Mouse (Mus musculus) intestine, embryonic 15.5 days (tissue): ENCODE measurements at regions not wholly inside any gene's neighbourhood (a gene's known extent, or its start where the extent isn't known, plus 50 kb on each side); places are given as distances from the start of the nearest gene placed in this dataset.
A peak's percentile ranks its signal among the peaks of the same experiment; 100 is the strongest.

ENCODE experiments used
- ATAC-seq: fragments of 200-750 bp; cut with Nextera tagmentation; 2 replicates; pipeline ENCODE4 v1.8.0; 2017; ENCODE audit warnings: moderate TSS enrichment, moderate library complexity
- H3K27ac ChIP-seq: fragments of 300-500 bp; sonication (generic); 2 replicates; pipeline ENCODE4 v1.5.1; 2015; ENCODE audit warnings: mild to moderate bottlenecking, inconsistent platforms
- H3K27me3 ChIP-seq: fragments of 300-500 bp; sonication (generic); replicated peaks from 2 replicates; pipeline ENCODE4 v1.6.1; 2015; ENCODE audit warnings: inconsistent platforms
- H3K36me3 ChIP-seq: fragments of 300-500 bp; sonication (generic); 2 replicates; pipeline ENCODE4 v1.6.1; 2015; ENCODE audit warnings: inconsistent platforms
- H3K4me1 ChIP-seq: fragments of 300-500 bp; sonication (generic); replicated peaks from 2 replicates; pipeline ENCODE4 v1.6.1; 2015; ENCODE audit warnings: inconsistent platforms
- H3K4me2 ChIP-seq: fragments of 300-500 bp; sonication (generic); replicated peaks from 2 replicates; pipeline ENCODE4 v1.6.1; 2015; ENCODE audit warnings: mild to moderate bottlenecking, inconsistent platforms
- H3K4me3 ChIP-seq: fragments of 300-500 bp; sonication (generic); replicated peaks from 2 replicates; pipeline ENCODE4 v1.5.1; 2015; ENCODE audit warnings: inconsistent platforms
- H3K9ac ChIP-seq: fragments of 300-500 bp; sonication (generic); 2 replicates; pipeline ENCODE4 v1.6.1; 2015; ENCODE audit warnings: inconsistent platforms
- H3K9me3 ChIP-seq: fragments of 300-500 bp; sonication (generic); 2 replicates; pipeline ENCODE4 v1.6.1; 2016; ENCODE audit warnings: inconsistent platforms
- WGBS: fragments of 180-500 bp; shearing (Covaris S2); methylation state at CpG from one replicate; pipeline ENCODE4 v1.1.7; 2015; 5-methylcytosine and 5-hydroxymethylcytosine counted together

DNA sequence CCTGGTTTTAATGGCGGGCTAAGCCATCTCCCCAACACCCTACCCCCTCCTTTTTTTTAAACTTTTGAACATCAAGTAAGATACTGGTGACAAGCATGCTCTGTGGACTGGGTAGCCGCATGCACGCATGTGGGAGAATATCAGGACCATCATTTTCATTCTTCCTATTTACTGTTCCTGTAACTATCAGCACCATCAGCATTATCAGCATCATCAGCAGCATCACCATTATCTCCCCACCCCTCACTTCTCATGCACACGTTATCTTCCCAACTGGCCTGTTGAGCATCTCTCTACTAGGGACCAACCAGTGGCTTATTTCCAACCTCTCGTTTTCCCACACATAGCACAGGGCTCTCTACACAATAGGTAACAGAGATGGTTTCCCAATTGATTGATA lies 249.1 kb downstream of the Rplp1 start:
- Histone ChIP-seq H3K4me2 (no peak overlapping the region), H3K4me3 (no peak overlapping the region), H3K9ac (no peak overlapping the region), H3K9me3 (no peaks in the 10 kb centered on the region), H3K36me3 (no peaks in the 10 kb centered on the region), H3K4me1 (peaks cover 7% of the 10 kb centered on the region; the same call in 1 of the 2 replicates), H3K27me3 (no peaks in the 10 kb centered on the region), H3K27ac (no peak overlapping the region)
- ATAC-seq: no peak
- WGBS: 88% methylated on average over 5 of the region's 5 CpGs

DNA sequence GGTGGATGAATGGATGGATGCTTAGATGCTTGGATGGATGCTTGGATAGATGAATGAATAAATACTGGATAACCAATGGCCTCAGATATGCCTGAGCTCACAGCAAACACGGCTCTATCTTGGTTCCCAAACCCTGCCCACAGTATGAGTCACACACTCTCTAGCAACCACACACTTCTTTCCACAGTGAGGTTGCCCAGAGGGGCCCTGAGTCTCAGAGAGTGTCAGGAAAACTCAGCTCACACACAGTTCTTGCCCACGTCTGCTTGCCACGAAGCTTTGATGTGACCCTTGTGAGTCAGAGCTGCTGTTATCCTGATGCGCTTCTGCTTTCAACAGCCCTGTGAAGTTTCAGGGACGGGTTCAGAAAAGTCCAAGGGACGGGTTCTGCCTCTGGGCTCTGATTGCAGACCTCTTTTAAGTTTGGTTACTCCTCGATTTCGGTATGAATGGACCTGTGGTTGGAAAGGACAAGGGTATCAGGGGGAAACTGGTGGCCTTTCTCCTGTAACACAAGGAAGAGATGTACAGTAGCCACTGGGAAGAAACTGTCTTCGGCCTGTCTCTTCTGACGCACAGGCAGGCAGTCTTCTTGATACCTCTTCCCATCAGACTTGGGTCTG lies 250.2 kb downstream of the Rplp1 start:
- H3K4me1 ChIP-seq: no peaks in the 10 kb centered on the region
- WGBS: 83% methylated on average over 10 of the region's 10 CpGs

DNA sequence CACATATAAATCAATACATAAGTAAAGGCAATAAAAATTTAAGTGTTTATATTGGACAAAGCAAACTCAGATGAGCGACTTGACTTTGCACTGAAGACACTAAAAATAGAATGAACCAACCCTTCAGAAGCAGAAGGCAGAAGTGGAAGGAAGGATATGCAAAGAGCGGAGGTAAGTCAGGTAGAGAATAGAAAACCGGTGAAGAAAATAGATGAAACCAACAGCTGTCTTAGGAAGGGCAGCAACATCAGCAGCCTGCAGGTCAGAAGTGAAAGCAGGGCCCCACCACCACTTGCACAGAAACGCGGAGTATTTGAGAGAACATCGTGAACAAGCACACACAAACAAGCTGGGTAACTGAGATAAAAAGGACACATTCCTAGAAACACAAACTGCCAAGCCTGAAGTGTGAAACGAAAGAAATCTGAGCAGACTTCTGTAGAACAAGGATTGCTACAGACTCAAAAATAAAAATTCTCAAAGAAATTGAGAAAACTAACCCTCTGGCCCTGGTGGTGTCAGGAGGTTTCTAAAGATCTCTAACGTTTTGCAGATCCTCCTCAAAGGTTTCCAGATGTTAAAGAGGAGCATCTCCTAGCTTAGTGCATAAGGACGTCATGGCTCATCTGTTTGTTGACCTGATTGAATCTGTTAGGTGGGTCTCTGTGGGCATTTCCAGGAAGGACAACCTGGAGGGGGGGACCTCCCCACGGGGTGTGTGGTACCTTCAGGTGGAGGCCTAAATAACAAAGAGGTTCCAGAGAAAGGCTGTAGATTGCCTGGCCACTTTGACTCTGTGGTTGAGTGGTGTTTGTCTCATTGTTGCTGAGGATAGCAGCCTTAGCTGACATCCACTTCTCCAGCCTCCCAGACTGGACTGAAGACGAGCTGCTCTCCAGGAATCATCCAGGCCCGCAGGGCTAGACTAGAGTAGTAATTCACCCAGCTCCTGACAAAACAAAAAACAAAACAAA lies 252.0 kb downstream of the Rplp1 start:
- no peak overlapping the region for H3K9ac ChIP-seq
- no peak for ATAC-seq
- 57% methylated on average over 12 of the region's 12 CpGs for whole genome bisulfite sequencing

More for the DNA sequence above, 250.2 kb downstream of the Rplp1 start:
- no peak overlapping the region for H3K27ac ChIP-seq
- H3K27me3 ChIP-seq: no peaks in the 10 kb centered on the region
- no peak for ATAC-seq
- H3K36me3 ChIP-seq: no peaks in the 10 kb centered on the region
- H3K4me2 ChIP-seq: no peak overlapping the region
- no peak overlapping the region for H3K9ac ChIP-seq
- no peak overlapping the region for H3K4me3 ChIP-seq
- H3K9me3 ChIP-seq: no peaks in the 10 kb centered on the region

DNA sequence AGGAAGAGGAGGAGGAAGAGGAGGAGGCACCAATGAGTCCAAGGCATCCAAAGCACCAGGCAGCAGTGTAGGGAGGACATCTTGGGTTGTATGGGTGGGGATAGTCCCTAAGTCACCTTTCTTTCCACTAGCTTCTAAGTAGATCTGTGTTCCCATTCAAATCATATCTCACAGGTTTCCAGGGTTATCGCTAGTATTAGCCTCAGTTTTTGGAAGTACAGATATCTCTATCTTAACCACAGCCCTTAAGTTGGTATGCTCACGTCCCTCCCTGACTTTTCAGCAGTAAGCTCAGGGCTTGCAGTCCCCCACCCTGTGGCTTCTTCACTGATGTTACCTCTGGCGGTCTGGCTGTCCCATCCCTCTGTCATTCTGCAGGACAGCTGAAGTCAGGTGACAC lies 254.2 kb downstream of the Rplp1 start:
- 82% methylated on average over 3 of the region's 3 CpGs for WGBS

More for the DNA sequence above, 252.0 kb downstream of the Rplp1 start:
- H3K27ac ChIP-seq: no peak overlapping the region
- no peak overlapping the region for H3K4me3 ChIP-seq
- H3K9me3 ChIP-seq: no peaks in the 10 kb centered on the region
- H3K4me2 ChIP-seq: no peak overlapping the region
- H3K4me1 ChIP-seq: no peaks in the 10 kb centered on the region
- H3K36me3 ChIP-seq: no peaks in the 10 kb centered on the region
- H3K27me3 ChIP-seq: no peaks in the 10 kb centered on the region

DNA sequence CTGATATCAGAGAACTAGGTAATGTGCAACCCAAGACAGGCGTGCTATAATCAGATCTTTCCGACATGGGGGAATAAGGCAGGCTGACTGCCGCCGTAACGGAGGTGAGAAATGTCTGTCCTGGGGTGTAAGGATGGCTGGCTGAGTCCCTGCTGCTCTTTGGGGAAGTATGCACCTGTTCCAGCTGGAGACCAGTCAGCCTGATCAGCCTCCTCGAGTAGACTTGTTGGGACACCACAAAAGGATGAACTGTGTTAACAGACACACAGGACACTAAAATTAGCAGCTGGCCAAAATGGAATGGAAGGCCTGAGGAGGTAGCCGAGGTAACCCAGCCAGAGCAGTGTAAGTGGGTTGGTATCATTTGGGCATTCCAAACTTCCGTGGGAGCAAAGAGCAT lies 256.3 kb downstream of the Rplp1 start:
- 87% methylated on average over 8 of the region's 8 CpGs for WGBS
- no peak for ATAC-seq

More for the DNA sequence above, 254.2 kb downstream of the Rplp1 start:
- H3K4me3 ChIP-seq: no peak overlapping the region
- no peaks in the 10 kb centered on the region for H3K27me3 ChIP-seq
- no peaks in the 10 kb centered on the region for H3K4me1 ChIP-seq
- no peak overlapping the region for H3K4me2 ChIP-seq
- H3K36me3 ChIP-seq: no peaks in the 10 kb centered on the region
- no peak overlapping the region for H3K9ac ChIP-seq
- no peak for ATAC-seq
- H3K27ac ChIP-seq: no peak overlapping the region
- H3K9me3 ChIP-seq: no peaks in the 10 kb centered on the region

DNA sequence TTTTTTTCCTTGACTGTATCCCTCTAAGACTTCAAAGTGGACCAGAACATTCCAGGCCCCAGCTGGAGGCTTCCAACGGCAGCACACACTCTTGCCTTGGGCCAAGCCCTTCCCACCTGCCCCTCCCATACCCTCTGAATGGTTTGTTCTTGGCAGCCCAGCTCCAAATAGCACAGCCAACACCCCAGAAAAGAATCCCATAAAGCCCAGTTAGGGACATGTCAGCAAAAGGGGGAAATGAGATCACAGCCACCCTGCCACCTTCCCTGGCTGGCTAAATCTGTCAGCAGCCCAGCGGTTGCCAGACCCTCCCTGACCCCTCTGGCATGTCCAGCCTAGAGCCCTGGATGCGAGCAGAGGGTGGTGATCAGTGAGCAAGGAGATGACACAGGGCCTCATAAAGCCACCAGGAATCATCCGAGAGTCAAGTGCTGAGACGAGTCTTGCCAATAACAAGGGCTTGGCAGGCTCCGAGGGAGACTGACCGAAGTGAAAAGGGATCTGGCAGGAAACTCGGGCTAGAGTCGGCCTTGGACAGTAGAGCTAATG lies 258.8 kb downstream of the Rplp1 start:
- no peak overlapping the region for H3K27ac ChIP-seq
- 64% methylated on average over 9 of the region's 9 CpGs for WGBS
- H3K4me2 ChIP-seq: no peak overlapping the region
- no peaks in the 10 kb centered on the region for H3K9me3 ChIP-seq
- ATAC-seq: peak; percentile 43; the same call in 1 of the 2 replicates
- H3K4me3 ChIP-seq: no peak overlapping the region
- H3K36me3 ChIP-seq: no peaks in the 10 kb centered on the region
- no peaks in the 10 kb centered on the region for H3K4me1 ChIP-seq
- H3K27me3 ChIP-seq: no peaks in the 10 kb centered on the region
- H3K9ac ChIP-seq: no peak overlapping the region

More for the DNA sequence above, 256.3 kb downstream of the Rplp1 start:
- no peaks in the 10 kb centered on the region for H3K9me3 ChIP-seq
- H3K4me1 ChIP-seq: no peaks in the 10 kb centered on the region
- no peak overlapping the region for H3K9ac ChIP-seq
- no peaks in the 10 kb centered on the region for H3K36me3 ChIP-seq
- H3K27ac ChIP-seq: no peak overlapping the region
- no peak overlapping the region for H3K4me3 ChIP-seq
- H3K4me2 ChIP-seq: no peak overlapping the region
- H3K27me3 ChIP-seq: no peaks in the 10 kb centered on the region

DNA sequence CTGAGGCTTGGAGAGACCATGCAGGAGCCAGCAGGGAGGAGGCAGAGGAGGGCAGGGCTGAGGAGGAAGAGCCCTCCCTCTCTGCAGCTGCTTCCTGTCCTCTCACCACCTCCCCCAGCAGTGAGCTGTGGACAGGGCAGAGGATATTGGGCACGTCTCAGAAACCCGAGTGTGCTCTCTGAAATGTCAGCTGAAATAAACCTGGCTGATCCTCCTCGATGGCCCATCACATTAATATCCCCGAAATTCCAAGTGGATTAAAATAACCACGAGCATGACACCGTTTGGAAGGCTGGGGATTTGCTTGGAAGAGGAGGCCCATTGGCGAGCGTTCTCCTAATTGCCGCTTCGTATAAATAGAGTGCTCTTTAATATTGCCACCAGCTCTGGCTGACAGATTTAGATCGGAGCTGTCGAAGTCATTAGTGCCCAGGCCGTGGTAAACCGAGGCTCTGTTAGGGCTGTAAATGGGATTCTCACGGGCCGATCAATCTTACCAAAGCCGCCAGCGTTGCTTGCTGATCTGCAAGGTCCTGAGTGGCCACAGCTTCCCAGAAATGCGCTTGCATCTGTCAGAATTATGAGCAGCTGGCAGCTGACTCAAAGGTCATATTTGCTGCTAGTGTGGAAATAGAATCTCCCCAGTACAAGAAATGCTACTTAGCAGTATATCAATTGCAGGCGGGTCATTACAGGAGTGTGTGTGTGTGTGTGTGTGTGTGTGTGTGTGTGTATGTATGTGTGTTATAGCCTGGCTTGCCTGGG lies 268.5 kb downstream of the Rplp1 start:
- peak overlapping the region; percentile 22; the same call in 1 of the 2 replicates for H3K4me2 ChIP-seq
- H3K27me3 ChIP-seq: no peaks in the 10 kb centered on the region
- ATAC-seq: peak; percentile 83
- H3K4me3 ChIP-seq: no peak overlapping the region
- peak overlapping the region; percentile 13; the same call in 1 of the 2 replicates for H3K27ac ChIP-seq
- 35% methylated on average over 20 of the region's 20 CpGs for WGBS
- peaks cover 11% of the 10 kb centered on the region for H3K4me1 ChIP-seq
- no peaks in the 10 kb centered on the region for H3K9me3 ChIP-seq
- H3K9ac ChIP-seq: peak overlapping the region; percentile 20; the same call in 1 of the 2 replicates
- H3K36me3 ChIP-seq: no peaks in the 10 kb centered on the region

DNA sequence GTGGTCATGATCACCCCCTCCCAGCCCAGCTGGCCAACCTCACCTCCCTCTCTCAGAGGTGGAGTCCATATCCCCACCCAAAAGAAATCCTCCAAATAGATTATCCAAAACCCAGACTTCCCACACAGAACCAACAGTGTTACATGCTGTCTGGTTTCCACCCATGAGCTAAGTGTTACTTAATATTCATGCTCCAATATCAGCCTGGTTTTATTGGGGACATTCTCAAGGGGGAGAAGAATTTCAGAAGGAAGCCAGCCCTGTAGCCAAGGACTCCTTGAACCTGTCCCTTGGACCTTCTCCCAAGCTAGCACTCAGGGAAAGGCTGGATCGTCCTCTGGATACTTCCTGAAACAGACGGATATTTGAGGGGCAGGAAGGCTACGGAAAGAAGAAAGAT lies 268.6 kb downstream of the Tle3 start:
- Histone ChIP-seq H3K27ac (no peak overlapping the region), H3K27me3 (no peaks in the 10 kb centered on the region), H3K9ac (no peak overlapping the region), H3K4me1 (peaks cover 2% of the 10 kb centered on the region; the same call in 1 of the 2 replicates), H3K9me3 (no peaks in the 10 kb centered on the region), H3K36me3 (no peaks in the 10 kb centered on the region), H3K4me3 (no peak overlapping the region), H3K4me2 (no peak overlapping the region)
- ATAC-seq: no peak
- 96% methylated on average over 3 of the region's 3 CpGs for WGBS

DNA sequence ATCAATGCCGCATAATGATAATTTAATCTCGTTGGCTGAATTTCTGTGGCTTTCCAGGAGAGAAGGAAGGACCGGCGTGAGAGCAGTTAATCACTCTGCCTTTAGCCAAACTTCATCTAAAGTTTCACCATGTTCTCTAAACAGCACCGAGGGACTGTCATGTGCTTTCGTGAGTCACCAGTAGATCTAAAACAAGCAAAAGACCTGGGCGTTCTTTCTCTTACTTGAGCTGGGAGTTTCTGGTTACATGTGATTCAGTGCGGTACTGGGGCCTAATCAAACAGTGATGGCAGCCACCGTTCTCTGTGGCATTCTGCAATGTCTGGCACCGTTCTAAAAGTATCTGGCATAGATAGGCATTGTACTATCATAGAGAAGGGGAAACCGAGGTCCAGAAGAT lies 266.7 kb downstream of the Tle3 start:
- Histone ChIP-seq H3K27me3 (no peaks in the 10 kb centered on the region), H3K9ac (no peak overlapping the region), H3K36me3 (no peaks in the 10 kb centered on the region), H3K9me3 (no peaks in the 10 kb centered on the region), H3K4me3 (no peak overlapping the region), H3K4me2 (no peak overlapping the region), H3K4me1 (no peaks in the 10 kb centered on the region), H3K27ac (no peak overlapping the region)
- no peak for ATAC-seq
- 90% methylated on average over 11 of the region's 11 CpGs for WGBS

DNA sequence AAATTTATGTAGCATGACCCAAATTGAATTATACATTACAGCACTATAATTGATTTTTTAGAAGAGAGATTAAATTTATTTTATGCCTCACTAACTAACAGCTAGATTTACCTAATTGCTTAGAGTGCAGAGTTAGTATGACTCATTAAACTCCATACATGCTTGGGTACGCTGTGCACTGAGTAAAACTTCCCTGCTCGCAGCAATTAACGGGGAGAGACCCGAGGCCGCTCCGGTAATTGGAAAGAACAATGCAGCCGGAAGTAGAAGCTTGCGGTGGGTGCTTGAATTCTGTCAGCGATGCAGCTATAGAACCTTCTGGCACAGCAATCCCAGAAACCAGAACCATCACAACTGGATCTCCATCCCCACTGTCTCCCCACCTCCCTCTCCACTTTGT lies 261.8 kb downstream of the Tle3 start:
- no peak overlapping the region for H3K27ac ChIP-seq
- H3K9ac ChIP-seq: no peak overlapping the region
- WGBS: 88% methylated on average over 9 of the region's 9 CpGs
- H3K9me3 ChIP-seq: no peaks in the 10 kb centered on the region
- H3K36me3 ChIP-seq: no peaks in the 10 kb centered on the region
- no peak for ATAC-seq
- no peaks in the 10 kb centered on the region for H3K27me3 ChIP-seq
- H3K4me2 ChIP-seq: no peak overlapping the region
- H3K4me3 ChIP-seq: no peak overlapping the region
- H3K4me1 ChIP-seq: no peaks in the 10 kb centered on the region

DNA sequence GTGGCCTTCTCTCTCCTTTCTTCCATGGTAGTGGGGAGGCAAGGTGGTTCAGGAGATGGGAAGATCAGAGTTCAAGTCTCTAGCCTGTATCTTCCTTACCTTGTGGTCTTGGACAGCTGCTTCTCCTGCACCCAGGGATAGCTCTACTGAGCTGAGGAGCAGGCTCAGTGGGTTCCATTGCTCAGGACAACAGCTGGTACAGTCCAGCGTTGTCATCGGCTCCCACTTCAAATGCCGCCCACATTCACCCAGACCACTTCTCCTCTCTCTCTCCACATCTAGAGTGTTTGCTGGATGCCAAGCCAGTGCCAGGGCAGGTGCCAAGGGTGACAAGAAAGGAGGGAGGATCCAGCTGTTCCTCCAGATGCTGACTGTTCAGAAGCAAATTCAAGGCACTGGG lies 260.4 kb downstream of the Tle3 start:
- 90% methylated on average over 3 of the region's 3 CpGs for WGBS
- no peaks in the 10 kb centered on the region for H3K9me3 ChIP-seq

DNA sequence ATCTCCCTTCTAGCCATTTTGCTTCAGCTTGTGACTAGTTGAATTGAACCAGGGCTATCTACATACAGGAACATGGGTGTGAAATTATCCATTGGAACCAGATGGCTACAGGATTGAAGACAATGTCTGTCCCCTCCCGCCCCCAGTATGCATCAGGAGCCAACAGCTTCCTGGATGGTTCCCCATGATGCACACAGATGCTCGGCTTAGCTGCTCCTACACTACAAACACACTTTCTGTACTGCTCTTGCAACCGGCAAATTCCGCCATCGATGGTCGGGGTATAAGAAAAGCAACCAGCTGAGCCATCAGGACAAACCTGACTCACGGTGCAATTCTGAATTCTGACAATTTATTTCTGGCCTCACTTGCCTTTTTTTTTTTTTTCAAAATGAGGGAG lies 258.9 kb downstream of the Tle3 start:
- Histone ChIP-seq H3K9me3 (no peaks in the 10 kb centered on the region), H3K36me3 (no peaks in the 10 kb centered on the region), H3K4me1 (no peaks in the 10 kb centered on the region), H3K4me2 (no peak overlapping the region), H3K4me3 (no peak overlapping the region), H3K27me3 (no peaks in the 10 kb centered on the region), H3K27ac (no peak overlapping the region), H3K9ac (no peak overlapping the region)
- WGBS: 79% methylated on average over 7 of the region's 7 CpGs
- ATAC-seq: no peak

More for the DNA sequence above, 260.4 kb downstream of the Tle3 start:
- Histone ChIP-seq H3K27ac (no peak overlapping the region), H3K4me2 (no peak overlapping the region), H3K36me3 (no peaks in the 10 kb centered on the region), H3K27me3 (no peaks in the 10 kb centered on the region), H3K4me3 (no peak overlapping the region), H3K4me1 (no peaks in the 10 kb centered on the region), H3K9ac (no peak overlapping the region)
- ATAC-seq: no peak
